Mouse (Mus musculus) testis, adult 2 months (tissue): ENCODE measurements around the gene Cacna1c.

ENCODE experiments used
- CTCF ChIP-seq: fragments of 200-500 bp; IDR thresholded peaks from 2 replicates; pipeline ENCODE4 v1.5.1; 2012; ENCODE audit warnings: low read depth, mild to moderate bottlenecking, inconsistent platforms, low read length, moderate library complexity; ENCODE audit not compliant: control insufficient read depth, insufficient read depth, insufficient replicate concordance
- POLR2A ChIP-seq: fragments of 200-500 bp; IDR thresholded peaks from 2 replicates; pipeline ENCODE4 v1.6.1; 2012; ENCODE audit warnings: low read depth, mild to moderate bottlenecking, inconsistent platforms, low read length, moderate library complexity; ENCODE audit not compliant: control insufficient read depth

DNA sequence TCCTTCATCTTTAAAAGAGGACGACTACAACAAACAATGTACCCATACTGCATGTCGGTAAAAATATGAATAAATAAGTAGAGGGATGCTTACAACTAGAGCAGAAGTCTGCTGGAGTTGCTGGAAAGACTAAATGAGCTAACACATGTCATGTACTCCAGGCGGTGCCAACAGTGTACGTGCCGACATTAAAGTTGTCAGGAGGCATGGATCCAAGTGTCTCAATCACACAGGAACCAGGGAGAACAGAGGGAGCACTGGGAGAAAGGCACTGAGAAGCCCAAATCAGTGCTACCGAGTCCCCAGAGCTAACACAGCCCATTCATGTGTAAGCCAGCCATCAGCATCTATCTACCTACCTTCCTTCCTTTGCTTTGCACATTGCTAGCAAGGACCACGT, 150.7 kb downstream of the Cacna1c start:
- TF ChIP-seq CTCF: no peak
- no peak for TF ChIP-seq POLR2A
